Comparison of ENCODE assay signal across 29 mouse cellular contexts in genomic region chr10:121571511-121572147, GRCm38 (mm10). TPM values are rescaled to one million over a fixed set of nuclear protein-coding genes. Genes with fewer than 3 reads are reported as not detected.
A peak's percentile ranks its signal among the peaks of the same experiment; 100 is the strongest.
DNase-seq lines count a peak whose midpoint lies in the region; ATAC-seq and TF ChIP-seq lines count a peak whose summit lies in the region.
"Had no signal": no experiment of that assay in that cellular context is flagged by ENCODE, and none has a peak within 500 bp of the region (broad histone marks: within the 10 kb centered on the region; RNA-seq: fewer than 3 reads in every experiment).

No protein-coding gene starts in this region.

- peak; percentile 84 for ATAC-seq in intestine, embryonic 16.5 days
- ATAC-seq in monocyte, adult 5-6 weeks (replicated peaks; ENCODE audit: insufficient number of reproducible peaks, low FRiP score, low TSS enrichment, poor library complexity, severe bottlenecking) = peak; percentile 75
- no peak for ATAC-seq in hindbrain, postnatal 0 days
- ATAC-seq: forebrain, embryonic 14.5 days; midbrain, embryonic 16.5 days; Patski had no signal

- WGBS in intestine, embryonic 16.5 days = 89% methylated on average over 22 of the region's 22 CpGs
- 98% methylated on average over 22 of the region's 22 CpGs for WGBS in hindbrain, postnatal 0 days

- no peak overlapping the region for H3K4me2 ChIP-seq in intestine, embryonic 16.5 days (ENCODE audit: low read depth, low read length)
- no peak overlapping the region for H3K4me2 ChIP-seq in hindbrain, postnatal 0 days (ENCODE audit: low read depth, low read length)
- H3K4me2 ChIP-seq: kidney, embryonic 15.5 days; midbrain, embryonic 11.5 days; neural tube, embryonic 12.5 days had no signal

- no peak overlapping the region for H3K4me3 ChIP-seq in intestine, embryonic 16.5 days (ENCODE audit: low read length)
- no peak overlapping the region for H3K4me3 ChIP-seq in hindbrain, postnatal 0 days (ENCODE audit: low read length)
- H3K4me3 ChIP-seq: gastrocnemius, adult 2 months; kidney, embryonic 15.5 days; left cerebral cortex, adult 2 months; myocyte; neural tube, embryonic 12.5 days had no signal

- H3K9ac ChIP-seq in intestine, embryonic 16.5 days (ENCODE audit: low read depth, low read length) = no peak overlapping the region
- no peak overlapping the region for H3K9ac ChIP-seq in hindbrain, postnatal 0 days (replicated peaks; ENCODE audit: low read length)
- H3K9ac ChIP-seq: kidney, embryonic 15.5 days; liver, embryonic 14.5 days; neural tube, embryonic 12.5 days had no signal

- H3K9me3 ChIP-seq in intestine, embryonic 16.5 days (ENCODE audit: control insufficient read depth, low read length) = no peaks in the 10 kb centered on the region
- no peaks in the 10 kb centered on the region for H3K9me3 ChIP-seq in hindbrain, postnatal 0 days (ENCODE audit: low read length)
- H3K9me3 ChIP-seq: kidney, embryonic 15.5 days; neural tube, embryonic 12.5 days had no signal

- H3K27me3 ChIP-seq in intestine, embryonic 16.5 days (replicated peaks; ENCODE audit: control insufficient read depth, insufficient read depth, low read length) = no peaks in the 10 kb centered on the region
- no peaks in the 10 kb centered on the region for H3K27me3 ChIP-seq in hindbrain, postnatal 0 days (ENCODE audit: insufficient read depth, low read length)
- H3K27me3 ChIP-seq: kidney, embryonic 15.5 days; neural tube, embryonic 12.5 days; Patski had no signal

- H3K36me3 ChIP-seq in intestine, embryonic 16.5 days (ENCODE audit: control insufficient read depth, insufficient read depth, low read length) = peaks cover 33% of the 10 kb centered on the region
- peaks cover 30% of the 10 kb centered on the region; the same call in 1 of the 2 replicates for H3K36me3 ChIP-seq in hindbrain, postnatal 0 days (ENCODE audit: insufficient read depth, low read length)

- TF ChIP-seq CTCF in hindbrain, postnatal 0 days (IDR thresholded peaks at IDR 0.05; ENCODE audit: low read depth) = no peak

- H3K4me1 ChIP-seq in intestine, embryonic 16.5 days (ENCODE audit: control insufficient read depth, insufficient read depth, low read length) = no peaks in the 10 kb centered on the region; the same call in 1 of the 2 replicates
- H3K4me1 ChIP-seq in hindbrain, postnatal 0 days (ENCODE audit: insufficient read depth, low read length) = no peaks in the 10 kb centered on the region
- H3K4me1 ChIP-seq: kidney, embryonic 15.5 days had no signal

- DNase-seq in adrenal gland, adult 2 months = peak; percentile 28
- DNase-seq in adrenal gland, adult 18-20 months (ENCODE audit: low spot score in 2 of 2) = no peak
- peak; percentile 20 for DNase-seq in adipocyte (ENCODE audit: low spot score)
- DNase-seq in hindbrain, postnatal 0 days (ENCODE audit: low spot score) = no peak
- no peak for DNase-seq in cerebellum, adult 18-20 months
- DNase-seq in embryo, embryonic 10.5 days (ENCODE audit: low spot score) = no peak
- DNase-seq: adrenal gland, postnatal 10 days; cerebellum, adult 8-10 months; cerebellum, postnatal 25 days; gastrocnemius, adult 2 months; heart, postnatal 14 days; kidney, adult 18-20 months; kidney, postnatal 25 days; lung, adult 2 months; lung, postnatal 14 days; right cerebral cortex, postnatal 4 days; thymus, adult 2 months; thymus, postnatal 36 days had no signal

- no peak overlapping the region for H3K27ac ChIP-seq in intestine, embryonic 16.5 days (ENCODE audit: low read length)
- H3K27ac ChIP-seq in hindbrain, postnatal 0 days = no peak overlapping the region
- H3K27ac ChIP-seq: gastrocnemius, adult 2 months; kidney, embryonic 15.5 days; left cerebral cortex, adult 2 months; liver, embryonic 14.5 days; neural tube, embryonic 12.5 days had no signal

RNA-seq across cellular contexts. Expression of gene Tbk1, which starts 15.0 kb away (rescaled TPM):
- total RNA-seq in adrenal gland, adult 2 months (2021) = 10 to 100 TPM; 37.8 to 45.9 TPM
- 3.5 and 3.7 TPM in 2 replicates for polyA plus RNA-seq in adrenal gland, adult 2 months (2012; rRNA removed)
- total RNA-seq in adrenal gland, adult 18-20 months (2021) = 10 to 100 TPM; 36.7 to 47.6 TPM
- polyA plus RNA-seq in intestine, embryonic 16.5 days (2015; fragmentation: Nextera tagmentation; extraction: Ambion mirVana) = 36.8 and 38.2 TPM in 2 replicates
- total RNA-seq in monocyte, adult 5-6 weeks (2017) = 135 to 157 TPM (median 139 TPM) in 3 replicates
- 8.1 and 16.7 TPM in 2 replicates for total RNA-seq in hindbrain, postnatal 0 days (2014; rRNA removed)
- 21.7 and 26.0 TPM in 2 replicates for polyA plus RNA-seq in hindbrain, postnatal 0 days (2015; fragmentation: Nextera tagmentation; extraction: Ambion mirVana)

RNA-seq across cellular contexts. Expression of gene Xpot, which starts 54.5 kb away (rescaled TPM):
- total RNA-seq in adrenal gland, adult 2 months (2021) = 10 to 100 TPM; 62.1 to 72.7 TPM
- 70.2 and 92.4 TPM in 2 replicates for polyA plus RNA-seq in adrenal gland, adult 2 months (2012; rRNA removed)
- total RNA-seq in adrenal gland, adult 18-20 months (2021) = 10 to 100 TPM; 53.8 to 73.0 TPM
- 36.3 and 36.6 TPM in 2 replicates for polyA plus RNA-seq in intestine, embryonic 16.5 days (2015; fragmentation: Nextera tagmentation; extraction: Ambion mirVana)
- total RNA-seq in monocyte, adult 5-6 weeks (2017) = 30.4 to 51.3 TPM (median 32.6 TPM) in 3 replicates
- total RNA-seq in hindbrain, postnatal 0 days (2014; rRNA removed) = 116 and 132 TPM in 2 replicates
- 24.0 and 30.2 TPM in 2 replicates for polyA plus RNA-seq in hindbrain, postnatal 0 days (2015; fragmentation: Nextera tagmentation; extraction: Ambion mirVana)

Comparison
In these comparisons a context has a peak if more than half of its experiments do, and no peak if none do; other contexts are left out.
1. DNase-seq: peak in adrenal gland, adult 2 months (single experiment) and adipocyte (single experiment); none in adrenal gland, adult 18-20 months (0 of 2), hindbrain, postnatal 0 days (single experiment), cerebellum, adult 18-20 months (0 of 2) and embryo, embryonic 10.5 days (single experiment).